Mouse (Mus musculus) ES-E14 (cell line): ENCODE results near the gene Ppara. TPM values are rescaled to one million over a fixed set of nuclear protein-coding genes. Genes with fewer than 3 reads are reported as not detected.

Source experiments
- DNase-seq: peaks from one replicate; pipeline ENCODE4 v3.0.0-alpha.2; 2013; ENCODE audit warnings: low read depth, low spot score
- H3K27ac ChIP-seq: 2 replicates; pipeline ENCODE4 v1.5.1; 2012; ENCODE audit warnings: low read depth, mild to moderate bottlenecking, low read length, moderate library complexity, mixed read lengths; ENCODE audit not compliant: poor library complexity, insufficient read depth, severe bottlenecking
- H3K36me3 ChIP-seq: 2 replicates; pipeline ENCODE4 v1.6.1; 2012; ENCODE audit warnings: mild to moderate bottlenecking, low read length, moderate library complexity, mixed read lengths; ENCODE audit not compliant: control insufficient read depth, poor library complexity, insufficient read depth, severe bottlenecking
- H3K4me1 ChIP-seq, 2 experiments: fragments of 150-350 bp in 1 of 2; sonication (generic) in 1 of 2; 2 replicates each; pipeline ENCODE4 v1.6.1; 2012; ENCODE audit warnings: low read length in 2 of 2, mild to moderate bottlenecking in 1 of 2, mixed read lengths in 1 of 2; ENCODE audit not compliant: control insufficient read depth in 2 of 2, insufficient read depth in 2 of 2, poor library complexity in 1 of 2
- H3K4me3 ChIP-seq, 2 experiments: fragments of 150-350 bp in 1 of 2; sonication (generic) in 1 of 2; 2 replicates each; pipeline ENCODE4 v1.5.1; 2012; ENCODE audit warnings: low read length in 2 of 2, low read depth in 1 of 2, mild to moderate bottlenecking in 1 of 2, mixed read lengths in 1 of 2; ENCODE audit not compliant: insufficient read depth in 1 of 2, poor library complexity in 1 of 2, severe bottlenecking in 1 of 2
- H3K9ac ChIP-seq: 2 replicates; pipeline ENCODE4 v1.6.1; 2012; ENCODE audit warnings: low read depth, mild to moderate bottlenecking, low read length, mixed read lengths; ENCODE audit not compliant: poor library complexity, insufficient read depth, severe bottlenecking
- H3K9me3 ChIP-seq: fragments of 150-350 bp; sonication (generic); 2 replicates; pipeline ENCODE4 v1.6.1; 2012; ENCODE audit warnings: low read depth, mild to moderate bottlenecking, low read length; ENCODE audit not compliant: control insufficient read depth, insufficient read depth
- CHD2 ChIP-seq: IDR thresholded peaks from 2 replicates; pipeline ENCODE4 v1.6.1; 2014; ENCODE audit warnings: mild to moderate bottlenecking, low read depth, low read length, inconsistent platforms
- HCFC1 ChIP-seq: IDR thresholded peaks from 2 replicates; pipeline ENCODE4 v1.6.1; 2012; ENCODE audit warnings: low read length, inconsistent platforms, borderline replicate concordance; ENCODE audit not compliant: insufficient read depth
- MAFK ChIP-seq: IDR thresholded peaks from 2 replicates; pipeline ENCODE4 v1.6.1; 2014; ENCODE audit warnings: mild to moderate bottlenecking, low read depth, low read length, inconsistent platforms; ENCODE audit not compliant: insufficient read depth
- ZC3H11A ChIP-seq: IDR thresholded peaks from 2 replicates; pipeline ENCODE4 v1.6.1; 2012; ENCODE audit warnings: low read depth, mild to moderate bottlenecking, inconsistent platforms, low read length, borderline replicate concordance
- ZNF384 ChIP-seq: IDR thresholded peaks from 2 replicates; pipeline ENCODE4 v1.6.1; 2012; ENCODE audit warnings: low read depth, low read length, inconsistent platforms
- in situ Hi-C, 2 experiments: fragments of 600-800 bp; cut with MboI; formaldehyde crosslinking; loops; one replicate each; pipeline ENCODE4 v1.15.1; 2025; ENCODE audit warnings: low sequenced_read_pairs in 2 of 2, inconsistent platforms in 1 of 2; ENCODE audit not compliant: unreplicated experiment in 2 of 2
- total RNA-seq: library from RNA; depleted of rRNA; stranded (reverse); fragments of 300-350 nt; gene quantifications from 2 replicates; pipeline ENCODE4 v1.2.3, GENCODE M21; 2012

Gene Ppara
- total RNA-seq, 1 experiment, result 0.09 TPM

DNA sequence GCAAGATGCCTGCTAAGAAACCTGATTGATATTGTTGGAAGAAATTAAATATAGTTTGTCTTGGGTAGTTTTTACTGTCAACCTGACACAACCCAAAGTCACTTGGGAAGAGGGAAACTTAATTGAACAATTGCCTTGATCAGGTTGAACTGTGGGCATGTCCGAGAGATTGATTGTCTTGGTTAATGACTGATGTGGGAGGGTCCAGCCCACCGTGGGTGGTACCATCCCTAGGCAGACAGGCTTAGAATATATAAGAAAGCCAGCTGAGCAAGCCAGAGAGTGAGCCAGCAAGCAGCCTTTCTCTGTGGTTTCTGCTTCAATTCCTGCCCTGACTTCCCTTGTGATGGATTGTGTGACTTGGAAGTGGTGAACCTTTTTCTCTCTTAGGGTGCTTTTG lies 17.9 kb downstream of the Ppara start:
- H3K9me3 ChIP-seq, result no peaks in the 10 kb centered on the region
- in situ Hi-C loops, result no loop called here
- no peaks in the 10 kb centered on the region for H3K36me3 ChIP-seq
- no peaks in the 10 kb centered on the region for H3K4me1 ChIP-seq
- H3K27ac ChIP-seq, result no peak overlapping the region
- no peak for DNase-seq
- H3K4me3 ChIP-seq, result no peak overlapping the region
- TF ChIP-seq CHD2 (no peak), MAFK (no peak), ZC3H11A (no peak), ZNF384 (no peak), HCFC1 (no peak)
- H3K9ac ChIP-seq, result no peak overlapping the region

DNA sequence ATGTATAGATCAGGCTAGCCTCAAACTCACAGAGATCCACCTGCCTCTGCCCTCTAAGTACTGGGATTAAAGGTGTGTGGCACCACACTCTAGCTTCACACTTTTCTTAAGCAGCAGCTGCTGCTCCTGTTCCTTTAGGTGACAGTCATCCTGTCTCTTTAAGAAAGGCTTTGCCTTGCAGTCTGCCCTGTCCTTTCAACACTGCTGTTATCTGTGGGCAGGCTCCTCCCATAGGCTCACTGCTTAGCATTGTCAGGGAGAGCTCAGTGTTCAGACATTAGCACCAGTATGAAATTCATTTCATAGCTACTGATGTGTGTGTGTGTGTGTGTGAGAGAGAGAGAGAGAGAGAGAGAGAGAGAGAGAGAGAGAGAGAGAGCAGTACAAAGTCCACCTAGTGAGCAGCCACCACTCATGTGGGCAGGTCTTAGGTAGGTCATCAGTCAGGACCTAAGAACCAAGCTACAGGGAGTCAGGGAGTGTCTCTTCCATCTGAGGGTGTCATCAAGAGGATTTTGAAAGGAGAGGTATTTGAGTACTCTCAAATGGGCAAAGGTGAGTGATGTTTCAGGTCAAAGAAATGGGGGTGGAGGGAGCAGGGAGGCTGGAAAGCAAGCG lies 19.4 kb downstream of the Ppara start:
- H3K9ac ChIP-seq, result no peak overlapping the region
- in situ Hi-C loops, result no loop called here
- no peak for DNase-seq
- no peaks in the 10 kb centered on the region for H3K36me3 ChIP-seq
- H3K4me3 ChIP-seq, result no peak overlapping the region
- H3K27ac ChIP-seq, result no peak overlapping the region
- H3K9me3 ChIP-seq, result no peaks in the 10 kb centered on the region
- H3K4me1 ChIP-seq, result no peaks in the 10 kb centered on the region
- TF ChIP-seq CHD2, result no peak
- TF ChIP-seq MAFK, result no peak
- no peak for TF ChIP-seq HCFC1
- TF ChIP-seq ZC3H11A, result no peak
- no peak for TF ChIP-seq ZNF384

DNA sequence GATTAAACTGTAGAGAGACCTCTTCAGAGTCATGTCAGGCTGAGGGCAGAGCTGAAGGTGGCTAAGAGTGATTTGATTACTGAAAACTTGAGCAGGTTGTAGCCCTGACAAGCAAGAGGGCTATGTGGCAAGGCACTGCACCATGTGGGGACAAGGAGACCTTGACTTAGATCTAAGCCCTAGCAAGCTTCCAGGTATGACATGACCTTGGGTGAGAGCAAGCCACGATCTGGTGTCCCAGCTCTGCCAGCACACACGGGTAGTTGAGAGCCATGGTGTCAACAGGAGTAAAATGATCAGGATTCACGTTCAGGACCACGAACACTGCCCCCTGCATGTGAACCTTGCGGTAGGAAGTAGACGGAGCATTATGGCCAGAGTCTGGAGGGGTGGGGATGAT lies 20.4 kb downstream of the Ppara start:
- no peaks in the 10 kb centered on the region for H3K36me3 ChIP-seq
- no peak overlapping the region for H3K4me3 ChIP-seq
- no peaks in the 10 kb centered on the region for H3K9me3 ChIP-seq
- H3K9ac ChIP-seq, result no peak overlapping the region
- no peak for DNase-seq
- H3K4me1 ChIP-seq, result no peaks in the 10 kb centered on the region
- no peak overlapping the region for H3K27ac ChIP-seq
- TF ChIP-seq MAFK (no peak), ZNF384 (no peak), CHD2 (no peak), HCFC1 (no peak), ZC3H11A (no peak)
- in situ Hi-C loops, result no loop called here

DNA sequence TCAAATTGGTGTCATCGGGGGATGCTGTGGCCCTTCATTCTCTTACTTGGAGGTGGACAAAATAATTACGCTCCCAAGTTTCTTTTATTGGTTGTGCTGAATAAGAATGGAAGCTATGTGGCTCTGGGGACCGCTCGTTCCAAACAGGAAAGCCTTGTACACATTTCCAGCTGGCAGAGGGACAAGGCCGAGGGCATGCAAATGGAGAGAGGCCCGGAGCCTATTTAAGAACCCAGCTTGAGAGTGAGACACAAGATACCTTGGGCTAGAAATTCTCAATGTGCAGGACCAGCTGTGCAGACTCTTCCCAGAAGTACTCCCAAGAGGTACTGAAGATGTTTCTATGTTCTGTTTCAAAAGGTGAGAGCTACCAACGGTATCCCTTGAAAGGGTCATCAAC lies 21.8 kb downstream of the Ppara start:
- H3K4me3 ChIP-seq, result no peak overlapping the region
- no peak overlapping the region for H3K9ac ChIP-seq
- no peak overlapping the region for H3K27ac ChIP-seq
- in situ Hi-C loops, result no loop called here
- no peak for DNase-seq
- H3K4me1 ChIP-seq, result no peaks in the 10 kb centered on the region
- no peaks in the 10 kb centered on the region for H3K36me3 ChIP-seq
- TF ChIP-seq ZNF384 (no peak), ZC3H11A (no peak), CHD2 (no peak)
- H3K9me3 ChIP-seq, result no peaks in the 10 kb centered on the region

DNA sequence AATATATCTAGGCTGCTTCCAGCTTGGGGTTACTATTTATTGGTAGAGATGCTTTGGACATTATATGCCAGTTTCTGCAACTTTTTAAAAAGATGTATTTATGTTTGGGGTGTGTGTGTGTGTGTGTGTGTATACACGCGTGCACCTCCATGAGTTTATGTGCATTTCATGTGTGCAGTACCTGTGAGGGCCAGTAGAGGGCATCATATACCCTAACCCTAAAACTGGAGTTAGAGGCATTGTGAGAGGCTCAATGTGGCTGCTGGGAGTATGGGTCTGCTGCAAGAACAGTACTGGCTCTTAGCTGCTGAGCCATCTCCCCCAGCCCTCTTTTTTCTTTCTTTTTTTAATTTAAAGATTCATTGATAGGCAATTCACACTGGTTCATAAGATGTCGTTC lies 23.0 kb downstream of the Ppara start:
- in situ Hi-C loops, result no loop called here
- TF ChIP-seq HCFC1 (no peak), CHD2 (no peak), MAFK (no peak), ZNF384 (no peak), ZC3H11A (no peak)
- no peaks in the 10 kb centered on the region for H3K9me3 ChIP-seq
- H3K4me1 ChIP-seq, result no peaks in the 10 kb centered on the region
- DNase-seq, result peak; percentile 12
- no peak overlapping the region for H3K4me3 ChIP-seq
- no peak overlapping the region for H3K9ac ChIP-seq
- H3K27ac ChIP-seq, result no peak overlapping the region
- no peaks in the 10 kb centered on the region for H3K36me3 ChIP-seq
